Mouse (Mus musculus): ENCODE data around the gene Ksr1.

- TF ChIP-seq POLR2A (IDR thresholded peaks at IDR 0.05; ENCODE audit: insufficient read depth, low read depth, low read length) (no peak), CTCF (IDR thresholded peaks at IDR 0.05) (no peak), EP300 (IDR thresholded peaks at IDR 0.05; ENCODE audit: insufficient read depth, low read depth, low read length) (no peak)
Measured at GRCm38 (mm10) chr11:79006417-79006816, 139.8 kb downstream of the Ksr1 start.

Data from heart, adult 2 months (tissue).